Mouse (Mus musculus): ENCODE data around the gene Cbx1. TPM values are rescaled to one million over a fixed set of nuclear protein-coding genes. Genes with fewer than 3 reads are reported as not detected.

Gene Cbx1
- polyA plus RNA-seq, 1 experiment: not detected

GRCm38 (mm10) chr11:96758402-96758801, 30.5 kb upstream of the Cbx1 start:
- no peak overlapping the region for H3K4me3 ChIP-seq (ENCODE audit: insufficient read depth, low read depth, low read length)
- H3K4me1 ChIP-seq (ENCODE audit: control insufficient read depth, insufficient read depth, low read length): peaks cover 9% of the 10 kb centered on the region
- WGBS: 72% methylated on average over 5 of the region's 5 CpGs
- TF ChIP-seq CTCF (IDR thresholded peaks at IDR 0.05; ENCODE audit: insufficient read depth, low read depth, low read length): no peak
- no peak for TF ChIP-seq POLR2A (IDR thresholded peaks at IDR 0.05; ENCODE audit: insufficient read depth, low read depth, low read length)
- H3K27ac ChIP-seq (ENCODE audit: insufficient read depth, low read depth, low read length): no peak overlapping the region

GRCm38 (mm10) chr11:96760042-96760441, 28.9 kb upstream of the Cbx1 start:
- TF ChIP-seq POLR2A (IDR thresholded peaks at IDR 0.05; ENCODE audit: insufficient read depth, low read depth, low read length) (no peak), CTCF (IDR thresholded peaks at IDR 0.05; ENCODE audit: insufficient read depth, low read depth, low read length) (no peak)
- Histone ChIP-seq H3K4me1 (ENCODE audit: control insufficient read depth, insufficient read depth, low read length) (peaks cover 19% of the 10 kb centered on the region), H3K4me3 (ENCODE audit: insufficient read depth, low read depth, low read length) (no peak overlapping the region), H3K27ac (ENCODE audit: insufficient read depth, low read depth, low read length) (no peak overlapping the region)
- WGBS: 31% methylated on average over 3 of the region's 3 CpGs

- no peak overlapping the region for H3K27ac ChIP-seq (ENCODE audit: insufficient read depth, low read depth, low read length)
- H3K4me1 ChIP-seq (ENCODE audit: control insufficient read depth, insufficient read depth, low read length): peaks cover 31% of the 10 kb centered on the region
- 53% methylated on average over 7 of the region's 7 CpGs for WGBS
- H3K4me3 ChIP-seq (ENCODE audit: insufficient read depth, low read depth, low read length): no peak overlapping the region
- no peak for TF ChIP-seq CTCF (IDR thresholded peaks at IDR 0.05; ENCODE audit: insufficient read depth, low read depth, low read length)
Measured at GRCm38 (mm10) chr11:96761984-96762383, 26.9 kb upstream of the Cbx1 start.

DNA sequence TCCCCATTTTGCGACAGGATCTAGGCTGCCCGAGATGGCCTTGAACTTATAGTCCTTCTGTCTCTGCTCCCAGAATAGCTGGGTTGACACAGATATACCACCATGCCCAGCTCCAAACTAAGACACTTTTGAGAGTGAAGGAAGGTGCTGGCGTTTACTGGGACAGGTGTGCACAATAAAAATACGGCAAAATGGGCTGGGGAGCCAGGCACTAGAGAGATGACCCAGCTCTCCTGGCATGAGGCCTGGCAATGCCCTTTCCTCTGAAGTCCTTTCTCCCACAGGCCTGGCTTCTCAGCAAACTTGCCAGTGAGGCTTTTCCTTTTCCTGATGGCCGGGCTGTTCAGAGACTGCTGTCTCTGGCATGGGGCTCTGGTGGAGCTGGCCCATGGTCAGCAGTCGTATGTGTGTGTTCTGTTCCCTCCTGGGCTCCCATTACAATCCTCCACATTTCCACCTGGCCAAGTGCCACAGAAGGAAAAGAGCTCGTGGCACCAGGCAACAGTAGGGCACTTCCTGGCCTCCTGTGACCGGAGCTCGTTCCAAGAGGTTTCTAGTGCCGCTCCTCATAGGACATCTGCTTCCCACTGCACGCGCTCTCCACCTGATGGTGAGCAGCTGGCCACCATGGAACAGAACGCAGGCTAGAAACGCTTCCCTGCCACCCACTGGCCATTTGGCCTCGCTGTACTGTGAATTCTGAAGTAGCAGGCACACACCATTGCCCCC, 26.0 kb upstream of the Cbx1 start:
- 59% methylated on average over 15 of the region's 15 CpGs for WGBS
- Histone ChIP-seq H3K4me1 (ENCODE audit: control insufficient read depth, insufficient read depth, low read length) (peaks cover 38% of the 10 kb centered on the region), H3K4me3 (ENCODE audit: insufficient read depth, low read depth, low read length) (no peak overlapping the region), H3K27ac (ENCODE audit: insufficient read depth, low read depth, low read length) (no peak overlapping the region)
- no peak for TF ChIP-seq CTCF (IDR thresholded peaks at IDR 0.05; ENCODE audit: insufficient read depth, low read depth, low read length)
- TF ChIP-seq POLR2A (IDR thresholded peaks at IDR 0.05; ENCODE audit: insufficient read depth, low read depth, low read length): no peak

DNA sequence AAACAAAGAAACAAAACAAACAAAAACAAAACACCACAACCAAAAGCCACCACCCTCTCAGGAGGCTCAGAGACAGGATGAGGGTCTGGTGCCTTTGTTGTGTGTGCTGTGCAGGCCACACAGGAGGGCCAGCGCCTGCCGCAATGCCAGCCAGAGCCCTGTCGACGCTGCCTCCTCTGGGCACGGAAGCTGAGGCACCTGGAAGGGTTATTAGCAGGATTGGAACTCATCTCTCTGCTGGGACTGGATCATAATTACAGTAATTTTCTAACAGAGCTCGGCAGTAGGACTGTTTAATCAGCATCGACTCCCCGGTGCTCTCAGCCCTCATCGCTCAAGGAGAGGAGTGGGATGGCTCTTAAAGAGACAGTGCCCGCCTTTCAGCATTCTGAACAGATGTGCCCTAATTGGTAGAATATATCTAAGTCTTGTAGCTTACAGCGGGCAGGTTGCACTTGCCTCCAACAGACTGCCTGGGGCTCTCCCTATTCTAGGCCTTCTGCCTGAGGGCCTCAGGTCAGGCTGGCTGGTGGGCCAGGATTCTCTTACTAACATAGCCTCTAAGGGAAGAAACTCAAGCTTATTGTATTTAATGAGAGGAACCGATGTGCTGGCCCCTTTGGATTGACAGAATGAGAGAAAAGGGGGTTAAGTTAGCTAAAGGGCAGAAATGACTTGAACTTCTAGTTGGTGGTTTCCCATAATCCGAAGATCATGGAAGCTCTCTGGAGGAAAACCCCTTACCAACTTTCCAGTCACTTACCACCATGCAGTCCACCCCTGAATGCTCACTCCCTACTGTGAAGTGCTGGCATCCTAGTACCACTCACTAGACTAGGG, 24.2 kb upstream of the Cbx1 start:
- Histone ChIP-seq H3K4me3 (ENCODE audit: insufficient read depth, low read depth, low read length) (no peak overlapping the region), H3K4me1 (ENCODE audit: control insufficient read depth, insufficient read depth, low read length) (peaks cover 42% of the 10 kb centered on the region), H3K27ac (ENCODE audit: insufficient read depth, low read depth, low read length) (peak overlapping the region; percentile 25; the same call in 1 of the 2 replicates)
- 29% methylated on average over 13 of the region's 13 CpGs for WGBS
- no peak for TF ChIP-seq CTCF (IDR thresholded peaks at IDR 0.05; ENCODE audit: insufficient read depth, low read depth, low read length)
- no peak for TF ChIP-seq POLR2A (IDR thresholded peaks at IDR 0.05; ENCODE audit: insufficient read depth, low read depth, low read length)

- H3K4me3 ChIP-seq (ENCODE audit: insufficient read depth, low read depth, low read length): no peak overlapping the region
- peaks cover 40% of the 10 kb centered on the region for H3K4me1 ChIP-seq (ENCODE audit: control insufficient read depth, insufficient read depth, low read length)
- TF ChIP-seq CTCF (IDR thresholded peaks at IDR 0.05; ENCODE audit: insufficient read depth, low read depth, low read length) (no peak), POLR2A (IDR thresholded peaks at IDR 0.05; ENCODE audit: insufficient read depth, low read depth, low read length) (no peak)
- 0 out of 2 replicates have a peak overlapping the region, but pooled peaks have one; percentile 35 for H3K27ac ChIP-seq (ENCODE audit: insufficient read depth, low read depth, low read length)
- 81% methylated on average over 7 of the region's 7 CpGs for WGBS
Measured at GRCm38 (mm10) chr11:96765645-96766044, 23.3 kb upstream of the Cbx1 start.

GRCm38 (mm10) chr11:96766555-96766954, 22.4 kb upstream of the Cbx1 start:
- WGBS: 48% methylated on average over 12 of the region's 12 CpGs
- Histone ChIP-seq H3K27ac (ENCODE audit: insufficient read depth, low read depth, low read length) (peak overlapping the region; percentile 35), H3K4me3 (ENCODE audit: insufficient read depth, low read depth, low read length) (no peak overlapping the region), H3K4me1 (ENCODE audit: control insufficient read depth, insufficient read depth, low read length) (peaks cover 40% of the 10 kb centered on the region)
- TF ChIP-seq CTCF (IDR thresholded peaks at IDR 0.05; ENCODE audit: insufficient read depth, low read depth, low read length) (no peak), POLR2A (IDR thresholded peaks at IDR 0.05; ENCODE audit: insufficient read depth, low read depth, low read length) (no peak)

DNA sequence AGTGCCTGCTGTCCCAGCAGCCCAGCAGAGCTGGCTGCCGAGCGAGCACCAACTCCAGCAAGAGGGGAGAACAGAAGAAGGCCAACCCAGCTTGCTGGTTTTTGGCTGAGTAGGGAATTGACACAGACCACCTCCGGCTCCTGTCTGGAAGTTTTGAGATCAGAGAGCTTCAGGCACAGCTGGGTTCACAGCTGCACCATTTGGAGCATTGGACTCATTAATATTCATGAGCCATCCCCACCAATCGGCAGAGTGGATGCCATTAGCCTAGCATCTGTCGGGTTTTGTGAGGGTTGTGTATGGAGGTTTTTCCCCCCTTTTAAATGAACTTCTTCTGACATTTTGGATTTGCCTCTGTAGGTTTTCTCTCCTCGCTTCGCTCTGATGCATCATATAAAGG, 21.8 kb upstream of the Cbx1 start:
- no peak overlapping the region for H3K4me3 ChIP-seq (ENCODE audit: insufficient read depth, low read depth, low read length)
- TF ChIP-seq POLR2A (IDR thresholded peaks at IDR 0.05; ENCODE audit: insufficient read depth, low read depth, low read length): no peak
- 38% methylated on average over 7 of the region's 7 CpGs for WGBS
- H3K27ac ChIP-seq (ENCODE audit: insufficient read depth, low read depth, low read length): peak overlapping the region; percentile 35; the same call in 1 of the 2 replicates
- peaks cover 40% of the 10 kb centered on the region for H3K4me1 ChIP-seq (ENCODE audit: control insufficient read depth, insufficient read depth, low read length)

DNA sequence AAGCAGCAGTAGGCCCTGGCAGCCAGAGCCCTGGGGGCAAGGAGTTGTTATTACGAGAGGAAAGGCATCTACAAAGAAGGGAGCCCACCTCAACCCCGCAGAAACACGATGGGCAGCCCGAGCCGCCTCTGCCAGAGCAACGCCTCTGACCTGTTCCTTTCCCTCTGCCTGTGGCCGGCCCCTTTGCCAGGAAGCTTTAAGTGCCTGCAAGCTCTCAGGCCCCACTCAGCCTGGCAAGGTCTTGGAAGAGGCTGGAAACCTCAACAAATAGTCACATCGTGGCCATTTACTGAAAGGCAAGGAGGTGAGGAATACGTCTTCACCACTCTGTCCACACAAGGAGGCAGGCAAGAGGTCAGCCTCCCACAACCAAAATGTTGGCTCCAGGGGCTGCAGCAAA, 20.7 kb upstream of the Cbx1 start:
- no peak for TF ChIP-seq POLR2A (IDR thresholded peaks at IDR 0.05; ENCODE audit: insufficient read depth, low read depth, low read length)
- TF ChIP-seq CTCF (IDR thresholded peaks at IDR 0.05; ENCODE audit: insufficient read depth, low read depth, low read length): no peak
- 74% methylated on average over 9 of the region's 9 CpGs for WGBS
- peaks cover 34% of the 10 kb centered on the region for H3K4me1 ChIP-seq (ENCODE audit: control insufficient read depth, insufficient read depth, low read length)
- no peak overlapping the region for H3K27ac ChIP-seq (ENCODE audit: insufficient read depth, low read depth, low read length)
- H3K4me3 ChIP-seq (ENCODE audit: insufficient read depth, low read depth, low read length): no peak overlapping the region
